Mouse (Mus musculus) testis, adult 2 months (tissue): ENCODE measurements around the gene Cavin2. TPM values are rescaled to one million over a fixed set of nuclear protein-coding genes. Genes with fewer than 3 reads are reported as not detected.
A peak's percentile ranks its signal among the peaks of the same experiment; 100 is the strongest.

Experiments
- H3K27ac ChIP-seq: fragments of 200-500 bp; 2 replicates; pipeline ENCODE4 v1.5.1; 2012; ENCODE audit warnings: low read depth, low read length; ENCODE audit not compliant: control insufficient read depth, insufficient read depth
- H3K27me3 ChIP-seq: fragments of 200-500 bp; 2 replicates; pipeline ENCODE4 v1.6.1; 2012; ENCODE audit warnings: mild to moderate bottlenecking, low read length, moderate library complexity; ENCODE audit not compliant: control insufficient read depth, insufficient read depth
- H3K36me3 ChIP-seq: fragments of 200-500 bp; 2 replicates; pipeline ENCODE4 v1.6.1; 2012; ENCODE audit warnings: mild to moderate bottlenecking, low read length; ENCODE audit not compliant: control insufficient read depth, insufficient read depth
- H3K4me1 ChIP-seq: fragments of 200-500 bp; 2 replicates; pipeline ENCODE4 v1.6.1; 2012; ENCODE audit warnings: low read length; ENCODE audit not compliant: control insufficient read depth, insufficient read depth
- H3K4me3 ChIP-seq: fragments of 200-500 bp; 2 replicates; pipeline ENCODE4 v1.5.1; 2012; ENCODE audit warnings: low read depth, mild to moderate bottlenecking, low read length, moderate library complexity, mixed read lengths; ENCODE audit not compliant: control insufficient read depth
- CTCF ChIP-seq: fragments of 200-500 bp; IDR thresholded peaks from 2 replicates; pipeline ENCODE4 v1.5.1; 2012; ENCODE audit warnings: low read depth, mild to moderate bottlenecking, inconsistent platforms, low read length, moderate library complexity; ENCODE audit not compliant: control insufficient read depth, insufficient read depth, insufficient replicate concordance
- POLR2A ChIP-seq: fragments of 200-500 bp; IDR thresholded peaks from 2 replicates; pipeline ENCODE4 v1.6.1; 2012; ENCODE audit warnings: low read depth, mild to moderate bottlenecking, inconsistent platforms, low read length, moderate library complexity; ENCODE audit not compliant: control insufficient read depth
- polyA plus RNA-seq: library from polyadenylated mRNA; depleted of rRNA; stranded (reverse); fragments of >200 nt; gene quantifications from 2 replicates; pipeline ENCODE4 v1.2.3, GENCODE M21; 2012

Gene Cavin2
- polyA plus RNA-seq, 1 experiment: 1.2 TPM

DNA sequence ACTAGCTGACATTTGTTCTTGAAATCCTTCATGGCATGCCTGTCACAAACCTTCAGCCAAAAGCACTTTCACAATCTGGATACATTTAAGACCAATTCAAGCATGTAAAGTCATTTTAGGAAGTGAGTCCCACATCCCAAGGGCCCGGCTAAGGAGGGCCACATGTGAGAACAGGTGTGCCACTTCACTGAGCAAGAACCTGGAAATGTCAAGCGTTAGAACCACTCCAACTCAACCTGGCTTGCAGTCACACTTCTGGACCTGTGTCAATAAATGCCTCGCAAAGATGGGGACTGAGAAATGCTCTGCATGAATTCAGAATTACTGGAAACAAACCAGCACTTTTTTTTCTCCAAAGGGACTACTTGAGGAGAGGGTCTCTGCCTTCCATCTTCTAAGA lies 725 bp upstream of the Cavin2 start:
- no peak overlapping the region for H3K4me3 ChIP-seq
- no peaks in the 10 kb centered on the region for H3K27me3 ChIP-seq
- peaks cover 6% of the 10 kb centered on the region for H3K4me1 ChIP-seq
- H3K36me3 ChIP-seq: no peaks in the 10 kb centered on the region
- H3K27ac ChIP-seq: peak overlapping the region; percentile 42; the same call in 1 of the 2 replicates
- TF ChIP-seq CTCF: no peak
- TF ChIP-seq POLR2A: no peak

DNA sequence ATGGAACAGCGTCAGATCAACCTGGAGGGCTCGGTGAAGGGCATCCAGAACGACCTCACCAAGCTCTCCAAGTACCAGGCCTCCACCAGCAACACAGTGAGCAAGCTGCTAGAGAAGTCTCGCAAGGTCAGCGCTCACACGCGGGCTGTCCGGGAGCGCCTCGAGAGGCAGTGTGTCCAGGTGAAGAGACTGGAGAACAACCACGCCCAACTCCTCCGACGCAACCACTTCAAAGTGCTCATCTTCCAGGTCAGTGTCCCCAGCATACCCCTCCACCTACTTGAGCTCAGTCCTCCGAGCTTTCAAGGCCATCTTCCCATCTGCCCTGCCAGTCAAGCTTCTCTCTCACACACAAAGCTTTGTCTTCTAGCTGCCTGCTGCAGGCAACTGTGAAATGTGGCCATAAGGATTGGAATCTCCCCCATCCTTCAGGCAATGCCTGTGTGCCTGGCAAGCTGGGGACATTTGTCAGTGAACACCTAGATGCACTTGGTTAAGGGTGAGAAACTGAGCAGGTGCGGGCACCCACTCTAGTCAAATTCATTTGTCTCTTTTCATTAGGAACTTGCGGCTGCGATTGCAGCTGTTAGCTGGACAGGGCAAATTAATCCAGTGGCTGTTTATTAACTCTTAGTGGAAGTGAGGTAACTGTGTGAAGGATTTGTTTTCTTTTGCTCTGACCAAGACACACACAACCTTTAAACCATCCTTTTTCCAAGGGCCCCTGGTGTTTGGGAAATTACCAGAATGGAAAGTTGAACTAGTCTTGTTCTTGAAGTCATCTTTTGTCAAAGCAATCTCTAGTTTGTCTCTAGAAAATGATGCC lies 907 bp downstream of the Cavin2 start:
- TF ChIP-seq CTCF (no peak), POLR2A (no peak)
- Histone ChIP-seq H3K27ac (peak overlapping the region; percentile 69; the same call in 1 of the 2 replicates), H3K4me1 (peaks cover 6% of the 10 kb centered on the region), H3K27me3 (no peaks in the 10 kb centered on the region), H3K4me3 (peak overlapping the region; percentile 64), H3K36me3 (no peaks in the 10 kb centered on the region)

DNA sequence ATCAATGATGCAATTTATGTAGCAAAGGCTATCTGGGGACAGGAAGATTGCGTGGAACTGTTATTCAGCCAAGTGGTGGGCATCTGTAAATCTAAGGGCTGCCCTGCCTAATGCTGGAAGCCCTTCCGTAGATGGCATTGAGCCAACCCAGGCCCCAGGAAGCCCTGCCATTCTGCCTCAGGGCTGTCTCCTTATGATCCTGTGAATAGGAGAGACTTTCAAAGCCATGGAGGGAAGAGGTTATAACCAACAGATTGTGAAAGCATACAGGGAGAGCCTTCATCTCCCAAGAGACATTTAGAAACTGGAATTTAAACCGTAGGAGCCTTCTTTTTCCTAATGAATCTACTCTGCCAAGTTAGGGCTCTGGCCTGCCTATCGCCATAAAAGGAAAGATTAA lies 1.7 kb downstream of the Cavin2 start:
- no peaks in the 10 kb centered on the region for H3K36me3 ChIP-seq
- H3K27ac ChIP-seq: peak overlapping the region; percentile 49; the same call in 1 of the 2 replicates
- H3K4me3 ChIP-seq: peak overlapping the region; percentile 29
- peaks cover 6% of the 10 kb centered on the region for H3K4me1 ChIP-seq
- TF ChIP-seq POLR2A: no peak
- no peak for TF ChIP-seq CTCF
- H3K27me3 ChIP-seq: no peaks in the 10 kb centered on the region

DNA sequence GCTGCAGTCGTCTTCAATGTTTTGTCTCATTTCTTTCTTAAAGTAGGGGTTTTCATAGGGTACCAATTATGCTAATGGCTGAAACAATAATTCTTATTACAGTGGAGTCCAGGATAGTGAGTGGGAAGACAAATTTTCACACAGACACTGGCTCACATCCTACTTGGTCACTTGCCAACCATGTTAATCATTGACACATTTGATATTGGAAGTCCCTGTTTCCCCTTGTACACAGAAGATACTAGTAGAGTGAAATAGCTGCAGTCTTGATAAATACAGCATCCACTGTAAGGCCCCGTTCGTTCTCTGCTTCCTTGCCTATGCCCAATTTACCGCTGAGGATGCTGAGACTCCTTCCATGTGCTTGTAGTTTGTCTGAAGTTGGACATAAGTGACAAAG lies 3.4 kb downstream of the Cavin2 start:
- H3K4me1 ChIP-seq: peaks cover 6% of the 10 kb centered on the region
- H3K27me3 ChIP-seq: no peaks in the 10 kb centered on the region
- no peaks in the 10 kb centered on the region for H3K36me3 ChIP-seq
- H3K27ac ChIP-seq: no peak overlapping the region
- TF ChIP-seq POLR2A: no peak
- no peak for TF ChIP-seq CTCF
- H3K4me3 ChIP-seq: no peak overlapping the region

DNA sequence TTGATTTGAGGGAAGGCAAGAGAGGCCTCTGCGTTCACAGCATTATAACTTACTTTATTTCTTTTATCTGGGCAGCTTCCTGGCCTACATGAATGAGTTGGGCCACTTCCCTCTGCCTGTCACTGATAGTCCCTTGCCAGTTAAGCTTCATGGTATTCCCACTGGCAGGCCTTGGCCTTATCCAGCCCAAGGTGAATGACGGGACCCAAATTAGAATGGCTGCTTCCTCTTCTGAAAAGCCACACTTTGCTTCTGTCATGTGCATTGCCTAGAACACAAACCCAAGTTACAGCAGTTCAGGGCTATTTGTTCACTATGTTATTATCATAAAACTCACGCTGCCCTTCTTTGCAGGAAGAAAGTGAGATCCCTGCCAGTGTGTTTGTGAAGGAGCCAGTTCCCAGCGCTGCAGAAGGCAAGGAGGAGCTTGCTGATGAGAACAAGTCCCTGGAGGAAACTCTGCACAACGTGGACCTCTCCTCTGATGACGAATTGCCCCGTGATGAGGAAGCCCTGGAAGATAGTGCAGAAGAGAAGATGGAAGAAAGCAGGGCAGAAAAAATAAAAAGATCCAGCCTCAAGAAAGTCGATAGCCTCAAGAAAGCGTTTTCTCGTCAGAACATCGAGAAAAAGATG lies 11.5 kb downstream of the Cavin2 start:
- no peaks in the 10 kb centered on the region for H3K27me3 ChIP-seq
- H3K4me1 ChIP-seq: 0 out of 2 replicates have a peak, but pooled peaks cover 5% of the 10 kb centered on the region
- H3K4me3 ChIP-seq: no peak overlapping the region
- no peak for TF ChIP-seq POLR2A
- TF ChIP-seq CTCF: no peak
- H3K27ac ChIP-seq: no peak overlapping the region
- no peaks in the 10 kb centered on the region for H3K36me3 ChIP-seq

DNA sequence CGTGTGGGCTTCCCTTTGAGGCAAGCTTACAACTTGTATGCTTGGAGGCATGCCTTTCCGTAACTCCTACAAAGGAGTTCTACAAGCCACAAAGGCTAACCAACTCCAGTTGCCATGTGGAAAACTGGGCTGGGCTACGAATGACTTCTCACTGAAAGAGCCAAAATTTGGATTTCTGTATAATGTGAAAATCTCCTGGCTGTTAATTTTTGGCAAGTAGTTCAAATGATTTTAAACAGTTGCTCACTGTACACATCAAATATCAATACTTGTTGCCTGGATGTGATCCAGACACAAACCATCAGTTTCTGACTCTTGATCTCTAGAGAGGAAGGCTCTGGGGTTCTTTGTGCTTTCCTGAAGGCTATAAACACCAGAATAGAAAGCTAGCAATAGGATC lies 18.1 kb downstream of the Cavin2 start:
- no peaks in the 10 kb centered on the region for H3K4me1 ChIP-seq
- TF ChIP-seq CTCF: no peak
- no peak for TF ChIP-seq POLR2A
- H3K27me3 ChIP-seq: no peaks in the 10 kb centered on the region
- H3K27ac ChIP-seq: no peak overlapping the region
- H3K4me3 ChIP-seq: no peak overlapping the region
- no peaks in the 10 kb centered on the region for H3K36me3 ChIP-seq

DNA sequence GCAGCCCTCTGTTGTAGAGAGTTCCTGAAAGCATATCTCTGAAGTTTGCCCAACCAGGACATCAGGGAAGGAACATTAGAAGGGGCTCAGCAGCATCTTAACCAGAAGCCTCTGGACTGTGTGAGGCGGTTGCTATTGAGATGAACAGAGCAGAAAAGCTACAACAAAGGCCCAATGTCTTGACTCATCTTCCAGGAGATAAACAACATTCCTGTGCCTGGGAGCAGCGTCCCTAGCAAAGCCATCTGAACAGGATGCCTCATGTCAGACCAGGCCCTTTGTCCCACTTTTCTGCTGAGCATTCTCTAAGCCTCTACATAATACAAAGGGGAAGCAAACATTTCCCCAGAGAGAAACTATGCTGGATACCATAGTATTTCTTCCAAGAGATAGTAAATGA lies 26.6 kb downstream of the Cavin2 start:
- H3K36me3 ChIP-seq: no peaks in the 10 kb centered on the region
- TF ChIP-seq POLR2A: no peak
- no peak for TF ChIP-seq CTCF
- peaks cover 3% of the 10 kb centered on the region; the same call in 1 of the 2 replicates for H3K4me1 ChIP-seq
- no peaks in the 10 kb centered on the region for H3K27me3 ChIP-seq
- H3K4me3 ChIP-seq: no peak overlapping the region
- H3K27ac ChIP-seq: no peak overlapping the region
